Mouse (Mus musculus): ENCODE measurements around the gene 1700015G11Rik. TPM values are rescaled to one million over a fixed set of nuclear protein-coding genes. Genes with fewer than 3 reads are reported as not detected.

The 1700015G11Rik gene
- polyA plus RNA-seq, 1 experiment = not detected

GRCm38 (mm10) chr7:51973526-51973925 lies 42.0 kb downstream of the 1700015G11Rik start:
- WGBS = 72% methylated on average over 2 of the region's 2 CpGs
- TF ChIP-seq POLR2A (IDR thresholded peaks at IDR 0.05; ENCODE audit: insufficient read depth, low read depth, low read length) = no peak
- no peak for TF ChIP-seq CTCF (IDR thresholded peaks at IDR 0.05; ENCODE audit: insufficient read depth, low read depth, low read length)
- no peak overlapping the region for H3K4me3 ChIP-seq (ENCODE audit: insufficient read depth, low read depth, low read length)
- H3K4me1 ChIP-seq (ENCODE audit: control insufficient read depth, insufficient read depth, low read length) = no peaks in the 10 kb centered on the region
- no peak overlapping the region for H3K27ac ChIP-seq (ENCODE audit: insufficient read depth, low read depth, low read length)

GRCm38 (mm10) chr7:51973091-51973490 lies 42.4 kb downstream of the 1700015G11Rik start:
- TF ChIP-seq CTCF (IDR thresholded peaks at IDR 0.05; ENCODE audit: insufficient read depth, low read depth, low read length) = no peak
- no peak for TF ChIP-seq POLR2A (IDR thresholded peaks at IDR 0.05; ENCODE audit: insufficient read depth, low read depth, low read length)
- WGBS = 69% methylated on average over 5 of the region's 5 CpGs
- Histone ChIP-seq H3K4me1 (ENCODE audit: control insufficient read depth, insufficient read depth, low read length) (no peaks in the 10 kb centered on the region), H3K4me3 (ENCODE audit: insufficient read depth, low read depth, low read length) (no peak overlapping the region), H3K27ac (ENCODE audit: insufficient read depth, low read depth, low read length) (no peak overlapping the region)

- no peak for TF ChIP-seq CTCF (IDR thresholded peaks at IDR 0.05; ENCODE audit: insufficient read depth, low read depth, low read length)
- TF ChIP-seq POLR2A (IDR thresholded peaks at IDR 0.05; ENCODE audit: insufficient read depth, low read depth, low read length) = no peak
- H3K27ac ChIP-seq (ENCODE audit: insufficient read depth, low read depth, low read length) = no peak overlapping the region
- no peaks in the 10 kb centered on the region for H3K4me1 ChIP-seq (ENCODE audit: control insufficient read depth, insufficient read depth, low read length)
- no peak overlapping the region for H3K4me3 ChIP-seq (ENCODE audit: insufficient read depth, low read depth, low read length)
- WGBS = 32% methylated on average over 6 of the region's 6 CpGs
Observed at GRCm38 (mm10) chr7:51972252-51972855, 43.2 kb downstream of the 1700015G11Rik start.

GRCm38 (mm10) chr7:51969379-51969778 lies 46.1 kb downstream of the 1700015G11Rik start:
- no peak overlapping the region for H3K4me3 ChIP-seq (ENCODE audit: insufficient read depth, low read depth, low read length)
- H3K4me1 ChIP-seq (ENCODE audit: control insufficient read depth, insufficient read depth, low read length) = no peaks in the 10 kb centered on the region
- no peak for TF ChIP-seq POLR2A (IDR thresholded peaks at IDR 0.05; ENCODE audit: insufficient read depth, low read depth, low read length)
- no peak overlapping the region for H3K27ac ChIP-seq (ENCODE audit: insufficient read depth, low read depth, low read length)

DNA sequence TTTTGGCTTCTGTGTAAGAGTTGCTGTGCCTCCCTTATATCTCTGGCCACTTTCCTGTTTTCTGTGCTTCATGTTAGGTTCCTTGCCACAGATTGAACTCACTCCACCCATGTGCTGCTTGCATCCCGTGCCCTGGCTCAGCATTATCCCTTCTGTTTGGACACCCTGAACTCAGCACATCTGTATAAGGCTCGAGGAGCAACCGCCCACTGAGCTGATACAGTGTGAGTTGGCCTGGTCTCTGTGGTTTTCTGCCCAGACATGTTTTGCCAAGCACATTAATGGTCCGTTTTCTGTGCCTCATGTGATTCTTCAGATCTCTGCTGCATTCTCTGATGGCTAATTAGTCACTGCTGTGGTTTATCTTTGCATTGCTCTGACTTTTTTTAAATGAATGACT lies 47.9 kb downstream of the 1700015G11Rik start:
- Histone ChIP-seq H3K27ac (ENCODE audit: insufficient read depth, low read depth, low read length) (no peak overlapping the region), H3K4me1 (ENCODE audit: control insufficient read depth, insufficient read depth, low read length) (no peaks in the 10 kb centered on the region), H3K4me3 (ENCODE audit: insufficient read depth, low read depth, low read length) (no peak overlapping the region)
- TF ChIP-seq CTCF (IDR thresholded peaks at IDR 0.05; ENCODE audit: insufficient read depth, low read depth, low read length) (no peak), POLR2A (IDR thresholded peaks at IDR 0.05; ENCODE audit: insufficient read depth, low read depth, low read length) (no peak)
- whole genome bisulfite sequencing = 85% methylated on average over 4 of the region's 4 CpGs

- Histone ChIP-seq H3K27ac (ENCODE audit: insufficient read depth, low read depth, low read length) (no peak overlapping the region), H3K4me3 (ENCODE audit: insufficient read depth, low read depth, low read length) (no peak overlapping the region), H3K4me1 (ENCODE audit: control insufficient read depth, insufficient read depth, low read length) (no peaks in the 10 kb centered on the region)
- TF ChIP-seq CTCF (IDR thresholded peaks at IDR 0.05; ENCODE audit: insufficient read depth, low read depth, low read length) = no peak
- WGBS = 77% methylated on average over 7 of the region's 7 CpGs
Observed at GRCm38 (mm10) chr7:51964681-51965080, 50.8 kb downstream of the 1700015G11Rik start.

GRCm38 (mm10) chr7:51962219-51962952 lies 53.1 kb downstream of the 1700015G11Rik start:
- Histone ChIP-seq H3K4me3 (ENCODE audit: insufficient read depth, low read depth, low read length) (no peak overlapping the region), H3K4me1 (ENCODE audit: control insufficient read depth, insufficient read depth, low read length) (no peaks in the 10 kb centered on the region), H3K27ac (ENCODE audit: insufficient read depth, low read depth, low read length) (no peak overlapping the region)
- 25% methylated on average over 10 of the region's 10 CpGs for WGBS
- no peak for TF ChIP-seq CTCF (IDR thresholded peaks at IDR 0.05; ENCODE audit: insufficient read depth, low read depth, low read length)
- TF ChIP-seq POLR2A (IDR thresholded peaks at IDR 0.05; ENCODE audit: insufficient read depth, low read depth, low read length) = no peak

Other genes starting within 250 kb of the 1700015G11Rik start
- gene Gas2, start 153.7 kb downstream of the 1700015G11Rik start, polyA plus RNA-seq (2012; ENCODE audit: insufficient read depth, insufficient read length, low replicate concordance, missing spikeins) = not detected in 2 replicates
- gene Fancf, start 153.5 kb downstream of the 1700015G11Rik start, polyA plus RNA-seq (2012; ENCODE audit: insufficient read depth, insufficient read length, low replicate concordance, missing spikeins) = not detected in 2 replicates
- gene Svip, start 9.7 kb downstream of the 1700015G11Rik start, polyA plus RNA-seq (2012; ENCODE audit: insufficient read depth, insufficient read length, low replicate concordance, missing spikeins) = not detected in 2 replicates

Measured in olfactory bulb, adult 2 months (tissue).